Mouse (Mus musculus): ENCODE measurements around the gene Ahrr. TPM values are rescaled to one million over a fixed set of nuclear protein-coding genes. Genes with fewer than 3 reads are reported as not detected.

Ahrr gene
- polyA plus RNA-seq, 1 experiment = not detected

GRCm38 (mm10) chr13:74259460-74260230, 32.5 kb downstream of the Ahrr start:
- TF ChIP-seq POLR2A (IDR thresholded peaks at IDR 0.05; ENCODE audit: insufficient read depth, low read depth, low read length) (no peak), CTCF (IDR thresholded peaks at IDR 0.05; ENCODE audit: insufficient read depth, low read depth, low read length) (no peak)
- 7% methylated on average over 35 of the region's 35 CpGs for WGBS
- H3K27ac ChIP-seq (ENCODE audit: insufficient read depth, low read depth, low read length) = no peak overlapping the region

GRCm38 (mm10) chr13:74246494-74246893, 45.6 kb downstream of the Ahrr start:
- no peak for TF ChIP-seq POLR2A (IDR thresholded peaks at IDR 0.05; ENCODE audit: insufficient read depth, low read depth, low read length)
- TF ChIP-seq CTCF (IDR thresholded peaks at IDR 0.05; ENCODE audit: insufficient read depth, low read depth, low read length) = no peak
- H3K4me3 ChIP-seq (ENCODE audit: insufficient read depth, low read depth, low read length) = no peak overlapping the region
- no peak overlapping the region for H3K27ac ChIP-seq (ENCODE audit: insufficient read depth, low read depth, low read length)
- peaks cover 8% of the 10 kb centered on the region for H3K4me1 ChIP-seq (ENCODE audit: control insufficient read depth, insufficient read depth, low read length)

More at GRCm38 (mm10) chr13:74259460-74260230, 32.5 kb downstream of the Ahrr start:
- Histone ChIP-seq H3K4me3 (ENCODE audit: insufficient read depth, low read depth, low read length) (peak overlapping the region; percentile 45), H3K4me1 (ENCODE audit: control insufficient read depth, insufficient read depth, low read length) (peaks cover 9% of the 10 kb centered on the region)

DNA sequence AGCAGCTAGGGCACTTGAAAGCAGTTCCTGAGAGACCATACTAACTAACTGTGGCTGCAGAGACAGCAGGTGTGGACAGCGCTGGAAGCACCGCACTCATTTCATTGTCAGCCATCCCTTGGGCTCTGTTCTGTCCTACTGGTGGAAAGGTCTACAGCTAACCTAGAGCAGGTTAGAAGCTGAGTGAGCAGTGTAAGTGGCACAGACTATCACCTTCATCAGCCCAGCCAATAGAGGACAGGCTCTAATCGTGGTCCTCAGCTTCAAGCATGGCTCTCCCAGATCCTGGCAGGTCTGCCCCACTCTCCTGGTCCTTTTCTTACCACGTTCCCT, 46.3 kb downstream of the Ahrr start:
- no peak overlapping the region for H3K4me3 ChIP-seq (ENCODE audit: insufficient read depth, low read depth, low read length)
- peaks cover 8% of the 10 kb centered on the region for H3K4me1 ChIP-seq (ENCODE audit: control insufficient read depth, insufficient read depth, low read length)
- TF ChIP-seq POLR2A (IDR thresholded peaks at IDR 0.05; ENCODE audit: insufficient read depth, low read depth, low read length) (no peak), CTCF (IDR thresholded peaks at IDR 0.05; ENCODE audit: insufficient read depth, low read depth, low read length) (no peak)
- H3K27ac ChIP-seq (ENCODE audit: insufficient read depth, low read depth, low read length) = no peak overlapping the region
- 35% methylated on average over 4 of the region's 4 CpGs for WGBS

- Histone ChIP-seq H3K4me1 (ENCODE audit: control insufficient read depth, insufficient read depth, low read length) (peaks cover 8% of the 10 kb centered on the region), H3K27ac (ENCODE audit: insufficient read depth, low read depth, low read length) (no peak overlapping the region), H3K4me3 (ENCODE audit: insufficient read depth, low read depth, low read length) (0 out of 2 replicates have a peak overlapping the region, but pooled peaks have one; percentile 16)
- 13% methylated on average over 17 of the region's 17 CpGs for WGBS
- no peak for TF ChIP-seq CTCF (IDR thresholded peaks at IDR 0.05; ENCODE audit: insufficient read depth, low read depth, low read length)
- TF ChIP-seq POLR2A (IDR thresholded peaks at IDR 0.05; ENCODE audit: insufficient read depth, low read depth, low read length) = no peak
Observed at GRCm38 (mm10) chr13:74245214-74245898, 46.8 kb downstream of the Ahrr start.

- H3K4me3 ChIP-seq (ENCODE audit: insufficient read depth, low read depth, low read length) = no peak overlapping the region
- TF ChIP-seq CTCF (IDR thresholded peaks at IDR 0.05; ENCODE audit: insufficient read depth, low read depth, low read length) (no peak), POLR2A (IDR thresholded peaks at IDR 0.05; ENCODE audit: insufficient read depth, low read depth, low read length) (no peak)
- WGBS = 85% methylated on average over 7 of the region's 7 CpGs
Observed at GRCm38 (mm10) chr13:74237574-74237973, 54.6 kb downstream of the Ahrr start.

GRCm38 (mm10) chr13:74220659-74221058, 71.5 kb downstream of the Ahrr start:
- no peak overlapping the region for H3K27ac ChIP-seq (ENCODE audit: insufficient read depth, low read depth, low read length)
- H3K4me3 ChIP-seq (ENCODE audit: insufficient read depth, low read depth, low read length) = no peak overlapping the region
- WGBS = 50% methylated on average over 1 of the region's 1 CpGs
- TF ChIP-seq POLR2A (IDR thresholded peaks at IDR 0.05; ENCODE audit: insufficient read depth, low read depth, low read length) (no peak), CTCF (IDR thresholded peaks at IDR 0.05; ENCODE audit: insufficient read depth, low read depth, low read length) (no peak)
- H3K4me1 ChIP-seq (ENCODE audit: control insufficient read depth, insufficient read depth, low read length) = no peaks in the 10 kb centered on the region

More at GRCm38 (mm10) chr13:74237574-74237973, 54.6 kb downstream of the Ahrr start:
- no peaks in the 10 kb centered on the region for H3K4me1 ChIP-seq (ENCODE audit: control insufficient read depth, insufficient read depth, low read length)
- H3K27ac ChIP-seq (ENCODE audit: insufficient read depth, low read depth, low read length) = no peak overlapping the region

DNA sequence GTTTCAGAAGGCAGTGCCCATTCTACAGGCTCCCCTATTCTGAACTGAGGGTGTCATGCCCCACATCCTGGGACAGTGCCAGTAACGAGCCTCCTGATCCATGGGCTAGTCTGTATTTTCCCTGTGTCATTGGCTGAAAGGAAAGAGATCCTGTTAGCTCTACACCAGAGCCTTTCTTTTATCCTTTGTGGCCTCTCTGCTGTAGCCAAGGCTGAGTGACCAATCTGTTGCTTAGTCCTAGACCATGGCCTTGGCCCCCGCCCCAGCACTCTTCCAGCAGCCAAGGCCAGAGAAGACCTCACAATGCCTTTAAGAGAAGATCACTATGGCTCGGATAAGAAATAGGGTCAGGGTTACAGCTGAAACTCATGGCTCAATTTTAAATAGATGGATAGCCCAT, 73.7 kb downstream of the Ahrr start:
- Histone ChIP-seq H3K4me1 (ENCODE audit: control insufficient read depth, insufficient read depth, low read length) (no peaks in the 10 kb centered on the region), H3K27ac (ENCODE audit: insufficient read depth, low read depth, low read length) (no peak overlapping the region), H3K4me3 (ENCODE audit: insufficient read depth, low read depth, low read length) (no peak overlapping the region)
- WGBS = 58% methylated on average over 3 of the region's 3 CpGs
- TF ChIP-seq POLR2A (IDR thresholded peaks at IDR 0.05; ENCODE audit: insufficient read depth, low read depth, low read length) (no peak), CTCF (IDR thresholded peaks at IDR 0.05; ENCODE audit: insufficient read depth, low read depth, low read length) (no peak)

DNA sequence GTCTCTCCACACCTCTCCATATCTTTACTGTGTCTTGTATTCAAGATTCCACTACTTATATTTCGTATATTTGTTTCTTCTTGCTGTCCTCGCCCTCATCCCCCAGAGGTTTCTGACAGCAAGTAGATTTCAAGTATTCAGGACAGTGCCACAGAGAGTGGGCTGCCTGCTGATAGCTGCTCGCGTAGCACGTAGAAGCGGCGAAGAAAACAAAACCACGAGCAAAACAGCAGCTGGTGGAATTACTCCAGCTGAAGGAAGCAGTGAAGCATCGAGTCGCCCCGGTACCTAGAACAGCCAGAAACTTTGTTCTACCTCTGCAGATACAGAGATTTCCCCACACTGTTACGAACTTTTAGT, 83.2 kb downstream of the Ahrr start:
- peak overlapping the region; percentile 85 for H3K4me3 ChIP-seq (ENCODE audit: insufficient read depth, low read depth, low read length)
- 5% methylated on average over 12 of the region's 12 CpGs for WGBS
- H3K4me1 ChIP-seq (ENCODE audit: control insufficient read depth, insufficient read depth, low read length) = peaks cover 3% of the 10 kb centered on the region
- no peak for TF ChIP-seq POLR2A (IDR thresholded peaks at IDR 0.05; ENCODE audit: insufficient read depth, low read depth, low read length)
- no peak for TF ChIP-seq CTCF (IDR thresholded peaks at IDR 0.05; ENCODE audit: insufficient read depth, low read depth, low read length)
- peak overlapping the region; percentile 96 for H3K27ac ChIP-seq (ENCODE audit: insufficient read depth, low read depth, low read length)

DNA sequence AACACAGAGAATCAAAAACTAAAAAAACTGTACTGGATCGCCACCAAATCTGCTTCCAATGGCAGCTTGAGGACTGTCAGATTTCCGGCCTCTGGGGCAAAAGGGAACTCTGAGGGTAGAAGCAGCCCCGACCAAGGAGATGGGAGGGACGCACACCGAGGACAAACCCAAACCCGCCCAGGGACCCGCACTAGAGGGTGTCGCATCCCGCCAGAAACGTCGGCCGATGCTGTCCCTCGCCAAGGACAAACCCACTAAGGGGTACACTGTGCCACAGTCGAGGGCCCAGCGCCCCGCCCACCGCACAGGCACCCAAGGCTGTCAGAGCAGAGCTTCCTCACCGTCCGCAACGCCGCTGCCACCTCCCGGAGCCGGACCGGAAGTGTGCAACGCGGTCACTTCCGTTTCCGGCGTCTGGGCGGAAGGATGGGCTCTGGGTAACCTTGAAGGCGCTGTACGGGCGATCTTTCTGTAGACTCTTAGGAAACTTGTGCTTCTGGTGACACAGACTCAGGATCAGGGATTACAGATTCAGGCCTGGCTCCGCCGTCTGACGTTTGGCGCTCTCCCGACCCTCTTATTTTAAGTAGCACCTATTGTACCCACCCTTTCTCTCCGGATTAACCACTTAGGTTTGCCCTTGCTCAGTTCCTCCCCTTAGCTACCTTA, 83.7 kb downstream of the Ahrr start, which contains the start of gene Exoc3:
Gene Exoc3, minus strand, starts transcription at position 416 of the 669 bp plus-strand sequence.
- TF ChIP-seq POLR2A (IDR thresholded peaks at IDR 0.05; ENCODE audit: insufficient read depth, low read depth, low read length) = peak; percentile 90
- TF ChIP-seq CTCF (IDR thresholded peaks at IDR 0.05; ENCODE audit: insufficient read depth, low read depth, low read length) = no peak
- WGBS = 0% methylated on average over 39 of the region's 39 CpGs
- Histone ChIP-seq H3K4me1 (ENCODE audit: control insufficient read depth, insufficient read depth, low read length) (peaks cover 3% of the 10 kb centered on the region), H3K27ac (ENCODE audit: insufficient read depth, low read depth, low read length) (peak within 1 kb of the TSS; percentile 96), H3K4me3 (ENCODE audit: insufficient read depth, low read depth, low read length) (peak within 1 kb of the TSS; percentile 85)
